Mouse (Mus musculus) cerebellum, adult 9-10 months (tissue): ENCODE measurements around the gene Smug1.

ENCODE experiments used
- DNase-seq: peaks from one replicate; pipeline ENCODE4 v3.0.0; 2022

Smug1 gene

GRCm38 (mm10) chr15:103144176-103144575 is 22.7 kb downstream of the Smug1 start:
- no peak for DNase-seq

DNA sequence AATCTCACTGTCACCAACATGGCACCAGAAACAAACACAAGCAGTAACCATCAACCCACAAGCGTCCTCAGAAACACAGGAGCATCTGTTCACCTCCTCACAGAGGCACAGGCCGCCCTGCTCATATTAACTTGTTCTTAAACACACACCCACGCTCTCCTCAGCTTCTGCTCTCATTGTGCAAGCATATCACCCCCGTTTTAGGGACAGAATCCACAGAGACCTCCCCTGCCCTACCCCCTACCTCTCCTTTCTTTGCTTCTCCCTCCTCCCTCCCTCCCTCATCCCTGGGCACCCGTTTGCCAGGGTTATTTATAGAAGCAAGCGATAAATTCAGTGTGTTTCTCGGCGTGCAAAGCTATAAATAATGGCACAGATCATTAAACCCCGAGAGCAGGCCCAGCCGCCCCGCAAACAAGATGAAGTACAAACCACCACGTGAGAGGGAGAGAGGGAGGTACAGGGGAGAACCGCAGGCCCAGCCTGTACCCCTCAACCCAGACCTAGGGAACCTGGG is 31.4 kb downstream of the Smug1 start:
- no peak for DNase-seq

DNA sequence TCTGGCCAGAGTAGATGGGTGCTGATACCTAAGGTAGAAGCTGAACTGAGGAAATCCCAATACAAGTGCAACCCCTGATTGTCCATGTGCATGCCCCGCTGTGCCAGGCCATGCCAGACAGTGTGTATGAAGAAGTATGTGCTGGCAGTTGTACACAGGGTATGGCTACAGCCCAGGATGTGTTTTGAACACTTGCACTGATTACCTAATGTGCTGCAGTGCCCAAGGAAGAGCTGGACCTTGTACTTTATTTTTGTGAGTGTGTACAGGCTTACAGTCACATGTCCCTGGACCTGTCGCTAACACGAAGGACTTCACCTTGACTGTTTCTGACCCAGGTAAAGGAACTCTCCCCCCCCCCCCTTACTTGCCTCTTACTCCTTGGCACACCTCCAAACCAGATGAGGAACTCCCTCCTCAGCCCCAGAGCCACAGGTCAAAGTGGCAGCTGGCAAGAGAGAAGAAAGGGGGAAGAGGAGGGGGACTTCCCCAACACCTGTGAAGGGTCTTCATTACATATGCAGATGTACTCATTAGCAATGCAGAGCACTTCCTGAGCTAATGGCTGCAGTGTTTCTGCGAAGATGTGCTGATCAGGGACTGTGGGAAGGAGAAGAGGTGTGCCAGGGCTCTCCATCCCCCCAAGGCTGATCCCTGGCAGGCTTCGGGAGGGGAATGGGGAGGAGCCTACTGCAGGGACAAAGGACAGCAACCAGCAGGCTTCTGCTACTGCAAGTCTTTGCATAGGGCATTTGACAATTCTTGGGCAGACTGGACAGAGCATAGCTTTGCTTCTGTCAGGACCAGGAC is 32.4 kb downstream of the Smug1 start:
- DNase-seq: no peak

GRCm38 (mm10) chr15:103133761-103134160 is 33.1 kb downstream of the Smug1 start:
- no peak for DNase-seq

GRCm38 (mm10) chr15:103130729-103131128 is 36.2 kb downstream of the Smug1 start:
- no peak for DNase-seq

GRCm38 (mm10) chr15:103129289-103129688 is 37.6 kb downstream of the Smug1 start:
- DNase-seq: no peak

- DNase-seq: no peak
Measured at GRCm38 (mm10) chr15:103128056-103128833, 38.6 kb downstream of the Smug1 start.

DNA sequence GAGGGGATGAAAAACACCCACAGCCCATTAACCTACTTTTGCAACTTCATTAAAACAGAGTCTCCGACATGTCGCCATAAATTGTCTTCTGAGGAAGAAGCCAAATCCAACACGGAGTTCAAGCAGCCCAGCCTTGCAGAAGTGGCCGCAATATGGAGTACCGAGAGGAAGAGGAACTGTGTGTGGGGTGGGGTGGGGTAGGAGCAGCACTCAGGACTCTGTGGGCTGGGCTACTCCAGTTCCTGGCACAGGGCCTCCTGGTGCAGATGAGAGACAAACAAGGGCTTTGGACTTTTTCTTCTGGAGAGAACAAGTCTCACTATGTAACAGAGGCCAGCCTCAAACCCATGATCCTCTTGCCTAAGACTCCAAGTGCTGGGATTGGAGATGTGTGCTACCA is 40.9 kb downstream of the Smug1 start:
- no peak for DNase-seq

- DNase-seq: no peak
Measured at GRCm38 (mm10) chr15:103124254-103124653, 42.6 kb downstream of the Smug1 start.

- no peak for DNase-seq
Measured at GRCm38 (mm10) chr15:103123343-103123742, 43.5 kb downstream of the Smug1 start.

- DNase-seq: no peak
Measured at GRCm38 (mm10) chr15:103122372-103122771, 44.5 kb downstream of the Smug1 start.

GRCm38 (mm10) chr15:103121416-103121815 is 45.5 kb downstream of the Smug1 start:
- DNase-seq: no peak

DNA sequence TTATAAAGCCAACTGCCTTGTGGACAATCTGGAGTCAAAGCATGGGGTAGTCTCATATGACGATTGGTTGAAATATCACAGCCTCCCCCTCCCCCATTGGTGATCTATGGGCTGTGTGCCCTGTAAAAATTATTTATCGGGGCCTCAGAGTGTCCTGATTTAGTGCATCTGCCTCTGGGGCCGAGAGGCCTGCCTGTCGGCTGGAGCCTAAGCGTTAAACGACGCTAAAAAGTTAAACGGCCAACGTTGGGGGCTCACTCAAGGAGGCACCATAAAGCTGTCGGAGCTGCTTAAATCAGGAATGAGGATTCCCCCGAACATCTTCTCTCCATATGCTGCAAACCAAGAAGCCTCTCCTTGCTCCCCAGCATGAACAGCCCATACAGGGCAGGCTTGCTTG is 46.3 kb downstream of the Smug1 start:
- DNase-seq: no peak

DNA sequence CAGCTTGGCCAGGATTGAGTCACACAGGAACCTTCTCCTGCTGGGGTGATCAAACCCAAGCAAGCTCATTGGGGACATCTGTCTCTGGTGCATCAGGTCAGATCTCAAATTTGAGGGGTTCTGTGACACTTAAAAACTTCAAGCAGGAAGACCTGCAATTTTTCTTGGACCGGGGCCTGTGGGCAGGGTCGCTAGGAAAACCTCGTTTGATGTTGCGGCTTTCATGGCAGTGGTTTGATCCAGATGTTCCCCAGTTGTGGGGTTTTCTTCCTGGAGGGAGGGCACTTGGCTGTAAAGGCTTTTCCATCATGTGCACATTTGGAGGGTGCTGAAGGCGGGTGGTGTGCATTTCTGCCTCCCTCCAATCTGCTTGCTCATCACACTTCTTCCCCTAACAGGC is 51.2 kb downstream of the Smug1 start:
- DNase-seq: no peak

DNA sequence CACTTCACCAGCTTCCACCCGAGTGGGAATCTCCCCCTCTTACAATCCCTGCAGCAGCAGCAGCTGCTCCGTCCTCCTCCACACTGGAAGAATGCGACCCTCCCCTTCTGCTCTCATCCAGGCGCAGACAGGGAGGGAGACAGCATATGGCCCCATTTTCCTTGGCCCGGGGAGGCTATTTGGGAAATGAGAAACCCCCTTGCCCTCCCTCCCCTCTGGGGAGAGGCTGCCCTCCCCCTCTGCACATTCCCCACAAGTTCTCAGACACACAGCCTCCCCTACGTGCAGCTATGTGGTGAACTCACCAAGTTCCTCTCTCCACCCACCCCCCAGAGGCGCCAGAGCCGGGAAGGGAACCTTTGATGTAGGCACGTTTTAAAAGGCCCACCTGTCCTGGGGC is 51.6 kb downstream of the Smug1 start:
- no peak for DNase-seq

GRCm38 (mm10) chr15:103113077-103113476 is 53.8 kb downstream of the Smug1 start:
- DNase-seq: no peak

DNA sequence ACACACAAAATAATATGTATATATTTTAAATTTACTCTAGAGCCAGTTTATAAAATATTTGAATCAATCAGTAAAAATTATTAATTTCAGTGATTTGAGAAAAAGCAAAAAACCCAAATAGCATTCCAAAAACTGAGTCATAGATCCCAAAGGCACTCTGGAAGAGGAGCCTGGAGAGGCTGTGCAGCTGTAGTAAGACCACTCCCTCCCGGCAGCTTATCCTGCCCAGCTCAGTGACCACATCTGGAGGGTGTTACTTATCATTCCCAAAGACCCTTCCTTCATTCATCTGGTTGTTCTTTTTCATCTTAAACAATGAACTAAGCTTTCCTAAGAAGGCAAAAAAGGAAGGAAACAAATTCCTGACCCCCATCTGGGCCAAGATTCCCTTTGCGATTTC is 54.6 kb downstream of the Smug1 start:
- DNase-seq: no peak

DNA sequence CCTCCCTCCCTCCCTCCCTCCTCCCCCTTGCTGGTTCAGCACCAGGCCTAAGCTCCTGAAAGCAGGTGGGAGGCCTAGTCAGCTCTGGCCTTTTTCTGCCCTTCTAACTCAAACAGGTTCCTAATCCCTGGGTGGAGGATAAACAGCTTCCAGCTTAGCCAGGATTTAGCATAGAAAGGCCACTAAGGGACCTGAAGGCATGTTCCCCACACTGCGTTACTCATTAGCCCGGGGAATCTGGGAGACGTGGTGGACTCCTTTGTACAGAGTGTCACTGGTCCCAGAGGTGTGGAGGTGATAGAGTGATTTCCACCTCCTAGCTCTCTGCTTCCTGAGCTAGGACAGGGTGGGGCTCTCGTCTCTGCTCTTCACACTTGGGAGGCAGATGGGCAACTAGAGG is 57.0 kb downstream of the Smug1 start:
- DNase-seq: no peak

DNA sequence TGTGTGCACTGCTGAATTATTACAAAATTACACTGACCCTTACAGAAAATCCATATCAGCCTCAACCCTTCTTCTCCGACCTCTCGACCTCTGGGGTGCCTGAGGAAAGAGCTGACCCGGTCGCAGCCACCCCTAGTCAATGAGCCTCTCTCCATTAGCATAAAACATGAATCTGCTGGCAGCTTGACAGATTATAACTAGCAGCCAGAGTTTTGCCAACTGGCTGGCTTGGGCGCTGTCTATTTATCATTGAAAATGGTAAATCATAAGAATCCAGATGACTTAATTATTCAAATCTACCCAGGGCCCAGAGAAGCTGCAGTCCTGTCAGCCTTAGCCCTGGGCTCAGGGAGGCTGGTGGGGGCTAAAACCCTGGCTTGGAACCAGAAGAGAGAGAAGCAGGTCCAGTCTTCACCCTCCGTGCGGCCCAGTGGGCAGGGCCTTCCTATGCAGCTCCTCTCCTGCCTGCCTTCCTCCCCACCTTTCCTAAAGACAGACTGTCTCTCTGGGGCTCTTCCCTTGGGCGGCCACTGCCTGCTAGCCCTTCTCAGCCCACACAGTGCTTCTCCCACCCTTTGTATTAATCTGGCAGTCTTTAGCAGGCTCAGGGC is 58.7 kb downstream of the Smug1 start:
- DNase-seq: no peak

- DNase-seq: no peak
Measured at GRCm38 (mm10) chr15:103106201-103106600, 60.7 kb downstream of the Smug1 start.
